Mouse (Mus musculus) heart, adult 2 months (tissue): ENCODE results near the gene D430041D05Rik.

Experiments
- CTCF ChIP-seq: fragments of 200-600 bp; IDR thresholded peaks from 2 replicates; pipeline ENCODE4 v1.8.1; 2022; ENCODE audit warnings: antibody characterized with exemption, mild to moderate bottlenecking, moderate library complexity
- POLR2A ChIP-seq: fragments of 200-500 bp; IDR thresholded peaks from 2 replicates; pipeline ENCODE4 v1.6.1; 2011; ENCODE audit warnings: mild to moderate bottlenecking, low read depth, low read length, control low read depth; ENCODE audit not compliant: insufficient read depth

- TF ChIP-seq CTCF (no peak), POLR2A (no peak)
These were observed 87.5 kb downstream of the D430041D05Rik start for GRCm38 (mm10) chr2:104323351-104323750.
